ENCODE assay signal across 12 mouse cellular contexts in genomic region chr13:68577945-68578344, GRCm38 (mm10). TPM values are rescaled to one million over a fixed set of nuclear protein-coding genes. Genes with fewer than 3 reads are reported as not detected.
DNase-seq lines count a peak whose midpoint lies in the region; ATAC-seq and TF ChIP-seq lines count a peak whose summit lies in the region.
"Had no signal": no experiment of that assay in that cellular context is flagged by ENCODE, and none has a peak within 500 bp of the region (broad histone marks: within the 10 kb centered on the region; RNA-seq: fewer than 3 reads in every experiment).

No protein-coding gene starts in this region.

- H3K79me2 ChIP-seq in liver, adult 2 months (ENCODE audit: control insufficient read depth, insufficient read depth, low read length), result peaks cover 3% of the 10 kb centered on the region; the same call in 1 of the 2 replicates

- H3K27me3 ChIP-seq in liver, adult 2 months (ENCODE audit: control insufficient read depth, insufficient read depth, low read length), result no peaks in the 10 kb centered on the region
- H3K27me3 ChIP-seq in forebrain, embryonic 12.5 days, result no peaks in the 10 kb centered on the region
- H3K27me3 ChIP-seq: liver, embryonic 13.5 days had no signal

- TF ChIP-seq POLR2A in liver, adult 2 months (IDR thresholded peaks at IDR 0.05; ENCODE audit: extremely low read depth, insufficient read depth, low read length), result no peak

- peak; percentile 90 for DNase-seq in liver, adult 2 months (ENCODE audit: extremely low read depth, low read depth, low spot score)
- no peak for DNase-seq in liver
- DNase-seq in fat pad, adult 2 months (ENCODE audit: extremely low read depth, low read depth, low spot score), result peak; percentile 96
- DNase-seq in layer of hippocampus, postnatal 36 days, result peak; percentile 76
- peak; percentile 68 for DNase-seq in telencephalon, adult 2 months (ENCODE audit: low read depth, low spot score)
- DNase-seq: liver, embryonic 13.5 days had no signal

- no peak overlapping the region for H3K27ac ChIP-seq in liver, adult 2 months (replicated peaks; ENCODE audit: insufficient read depth, low read depth, low read length)
- H3K27ac ChIP-seq in forebrain, embryonic 12.5 days, result no peak overlapping the region
- H3K27ac ChIP-seq: kidney, postnatal 0 days; liver, embryonic 13.5 days had no signal

- peaks cover 7% of the 10 kb centered on the region; the same call in 1 of the 2 replicates for H3K36me3 ChIP-seq in liver, adult 2 months (ENCODE audit: control insufficient read depth, insufficient read depth, low read length)
- peaks cover 40% of the 10 kb centered on the region for H3K36me3 ChIP-seq in forebrain, embryonic 12.5 days (replicated peaks)

- H3K9me3 ChIP-seq in forebrain, embryonic 12.5 days, result no peaks in the 10 kb centered on the region
- H3K9me3 ChIP-seq: G1E; liver, embryonic 13.5 days had no signal

- TF ChIP-seq CTCF in liver, adult 2 months (IDR thresholded peaks at IDR 0.05; ENCODE audit: low read depth, low read length), result no peak

- ATAC-seq in megakaryocyte progenitor cell, adult 5-6 weeks (replicated peaks; ENCODE audit: poor library complexity), result no peak
- no peak for ATAC-seq in forebrain, embryonic 12.5 days (ENCODE audit: low FRiP score)
- ATAC-seq: forebrain, embryonic 14.5 days had no signal

- H3K4me3 ChIP-seq in liver, adult 2 months (ENCODE audit: insufficient read depth, low read depth, low read length), result no peak overlapping the region
- H3K4me3 ChIP-seq in forebrain, embryonic 12.5 days (replicated peaks), result no peak overlapping the region
- H3K4me3 ChIP-seq: liver, embryonic 13.5 days had no signal

- peaks cover 3% of the 10 kb centered on the region for H3K4me1 ChIP-seq in liver, adult 2 months (ENCODE audit: control insufficient read depth, insufficient read depth, low read length)
- peaks cover 18% of the 10 kb centered on the region for H3K4me1 ChIP-seq in forebrain, embryonic 12.5 days

- 27% methylated on average over 7 of the region's 7 CpGs for WGBS in liver, adult 2 months
- WGBS in forebrain, embryonic 12.5 days, result 92% methylated on average over 7 of the region's 7 CpGs

- H3K9ac ChIP-seq in liver, adult 2 months (ENCODE audit: low read depth, low read length), result no peak overlapping the region
- H3K9ac ChIP-seq in forebrain, embryonic 12.5 days, result no peak overlapping the region
- H3K9ac ChIP-seq: liver, embryonic 13.5 days had no signal

- no peak overlapping the region for H3K4me2 ChIP-seq in forebrain, embryonic 12.5 days
- H3K4me2 ChIP-seq: liver, embryonic 13.5 days had no signal

RNA-seq across cellular contexts. Expression of gene Mtrr, which starts 4.0 kb away (rescaled TPM):
- 6.8 and 7.0 TPM in 2 replicates for total RNA-seq in liver, adult 2 months (2014; rRNA removed)
- polyA plus RNA-seq in liver, adult 2 months (2012; rRNA removed), result 4.8 and 5.1 TPM in 2 replicates
- total RNA-seq in layer of hippocampus, postnatal 36 days (2021), result 10 to 100 TPM; 28.0 to 29.9 TPM
- 8.2 and 13.7 TPM in 2 replicates for total RNA-seq in megakaryocyte progenitor cell, adult 5-6 weeks (2015)
- total RNA-seq in megakaryocyte progenitor cell, adult 5-6 weeks (2017), result 12.7 and 19.8 TPM in 2 replicates
- polyA plus RNA-seq in forebrain, embryonic 12.5 days (2016; fragmentation: Nextera tagmentation; extraction: Ambion mirVana), result 16.1 and 18.4 TPM in 2 replicates

RNA-seq across cellular contexts. Expression of gene Fastkd3, which starts 4.1 kb away (rescaled TPM):
- 3.2 and 3.9 TPM in 2 replicates for total RNA-seq in liver, adult 2 months (2014; rRNA removed)
- 7.1 and 7.4 TPM in 2 replicates for polyA plus RNA-seq in liver, adult 2 months (2012; rRNA removed)
- total RNA-seq in layer of hippocampus, postnatal 36 days (2021), result 10 to 100 TPM; 18.6 to 20.1 TPM
- 30.8 and 37.9 TPM in 2 replicates for total RNA-seq in megakaryocyte progenitor cell, adult 5-6 weeks (2015)
- 14.3 and 19.1 TPM in 2 replicates for total RNA-seq in megakaryocyte progenitor cell, adult 5-6 weeks (2017)
- polyA plus RNA-seq in forebrain, embryonic 12.5 days (2016; fragmentation: Nextera tagmentation; extraction: Ambion mirVana), result 39.5 and 40.5 TPM in 2 replicates

RNA-seq across cellular contexts. Expression of gene 1700001L19Rik, which starts 19.3 kb away (rescaled TPM):
- not detected in 2 replicates for total RNA-seq in liver, adult 2 months (2014; rRNA removed)
- not detected in 2 replicates for polyA plus RNA-seq in liver, adult 2 months (2012; rRNA removed)
- 10 to 100 TPM; 13.4 to 15.3 TPM for total RNA-seq in layer of hippocampus, postnatal 36 days (2021)
- total RNA-seq in megakaryocyte progenitor cell, adult 5-6 weeks (2015), result not detected in 2 replicates
- not detected in 2 replicates for total RNA-seq in megakaryocyte progenitor cell, adult 5-6 weeks (2017)
- 0.68 and 1.1 TPM in 2 replicates for polyA plus RNA-seq in forebrain, embryonic 12.5 days (2016; fragmentation: Nextera tagmentation; extraction: Ambion mirVana)
- total RNA-seq: G1E; hematopoietic stem cell, adult 5-6 weeks had no signal
- polyA plus RNA-seq: G1E; liver, embryonic 13.5 days had no signal

Comparison
In these comparisons a context has a peak if more than half of its experiments do, and no peak if none do; other contexts are left out.
1. RNA of gene 1700001L19Rik, which starts 19.3 kb away (total RNA-seq): 13.4 to 15.3 TPM in layer of hippocampus, postnatal 36 days; not detected in liver, adult 2 months and not detected in megakaryocyte progenitor cell, adult 5-6 weeks; every median in the first group is over 10 times any median in the second.